Mouse (Mus musculus) ES-Bruce4 (cell line): ENCODE data around the gene Cyp2c23.

ENCODE experiments used
- CTCF ChIP-seq: IDR thresholded peaks from one replicate; pipeline ENCODE4 v1.8.1; 2011; ENCODE audit warnings: low read depth, low read length
- EP300 ChIP-seq: IDR thresholded peaks from 2 replicates; pipeline ENCODE4 v1.6.1; 2011; ENCODE audit warnings: low read depth, low read length; ENCODE audit not compliant: insufficient read depth
- POLR2A ChIP-seq: IDR thresholded peaks from one replicate; pipeline ENCODE4 v1.8.1; 2011; ENCODE audit warnings: low read length; ENCODE audit not compliant: insufficient read depth

- TF ChIP-seq POLR2A (no peak), CTCF (no peak), EP300 (no peak)
These were observed 33.6 kb downstream of the Cyp2c23 start for GRCm38 (mm10) chr19:43995427-43995826.
